Mouse (Mus musculus): ENCODE results near the gene Dock8. TPM values are rescaled to one million over a fixed set of nuclear protein-coding genes. Genes with fewer than 3 reads are reported as not detected.
"Not testable (repeated sequence)": the region's sequence is repeated elsewhere in the genome, so short reads cannot be mapped to it uniquely, and the experiment has no call there.

Gene Dock8
- total RNA-seq, 2 experiments from 2014 or later = 4.4 to 5.2 TPM

DNA sequence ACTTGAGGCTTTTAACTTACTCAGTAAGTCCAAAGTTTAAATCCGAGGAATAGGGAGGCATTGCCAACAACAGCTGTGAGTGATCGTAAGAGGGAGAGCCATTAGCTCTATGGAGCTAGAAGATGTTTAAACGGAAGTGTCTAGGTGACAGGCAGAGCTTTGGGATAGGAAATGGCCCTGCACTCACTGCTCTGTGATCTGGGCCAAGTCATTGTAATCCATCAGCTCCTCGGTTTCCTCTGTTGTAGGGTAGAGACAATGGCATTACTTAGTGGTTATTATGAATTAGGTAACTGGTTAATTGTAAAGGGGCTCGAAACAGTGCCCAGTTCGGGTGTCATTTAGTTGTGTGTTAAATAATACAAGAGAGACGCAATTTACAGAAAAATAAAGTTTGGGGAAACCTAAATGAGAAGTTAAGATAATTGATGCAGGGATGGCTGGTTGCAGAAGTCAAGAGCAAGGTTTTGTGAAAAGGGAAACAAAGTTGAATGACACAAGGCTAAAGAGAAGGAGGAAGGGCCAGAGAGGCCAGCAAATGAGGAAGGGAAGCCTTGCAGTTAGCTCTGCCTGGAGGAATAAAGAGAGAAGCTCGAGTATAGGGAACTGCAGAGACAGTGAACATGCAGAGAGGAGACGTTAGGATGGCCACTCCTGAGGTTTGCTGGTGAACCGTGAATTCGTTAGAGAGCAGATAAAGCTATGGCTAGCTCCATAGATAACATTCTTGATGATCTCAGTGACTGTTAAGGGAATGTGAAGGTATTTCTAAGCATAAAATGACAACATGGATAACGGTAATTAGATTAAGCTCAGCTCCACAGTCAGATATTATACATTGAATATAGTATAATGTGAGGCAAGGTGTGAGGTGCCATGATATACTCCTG, 2.3 kb upstream of the Dock8 start:
- DNase-seq (ENCODE audit: low spot score in 2 of 2) = no peak

DNA sequence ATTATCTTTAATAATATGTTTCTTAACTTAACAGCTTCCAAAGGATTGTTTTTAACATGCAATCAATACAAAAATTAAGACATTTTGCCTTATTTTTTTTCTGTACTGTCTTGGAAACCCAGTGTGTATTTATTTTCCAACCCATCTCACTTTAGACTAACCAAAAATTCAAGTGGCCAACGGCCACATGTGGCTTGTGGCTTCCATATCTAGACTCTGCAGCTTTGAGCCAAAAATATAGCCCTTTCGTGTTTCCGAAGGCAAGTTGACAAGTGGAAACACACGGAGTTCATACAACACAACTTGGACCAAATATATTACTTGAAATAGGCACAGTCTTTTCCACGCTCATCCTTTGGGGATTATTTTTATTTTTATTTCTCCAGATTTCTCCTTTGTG, 773 bp upstream of the Dock8 start:
- no peak for DNase-seq (ENCODE audit: low spot score in 2 of 2)

DNA sequence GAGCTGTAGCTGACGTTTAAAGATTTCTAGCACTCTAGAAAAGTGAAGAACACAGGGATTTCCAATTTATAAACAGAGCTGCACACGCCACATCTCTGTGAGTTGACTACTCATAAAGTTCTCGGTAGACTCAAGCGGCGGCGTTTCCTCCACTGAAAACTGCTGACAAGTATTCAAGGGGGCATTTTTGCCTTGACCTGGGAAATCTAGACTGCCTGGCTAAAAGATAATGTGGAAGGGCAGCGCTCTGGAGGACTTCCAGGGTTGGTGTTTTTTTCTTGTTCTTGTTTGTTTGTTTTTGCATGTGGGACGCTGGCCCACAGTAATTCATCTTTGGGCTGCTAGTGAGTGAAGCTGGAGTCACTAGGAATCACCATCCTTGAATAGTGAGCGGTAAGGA, 819 bp downstream of the Dock8 start:
- no peak for DNase-seq (ENCODE audit: low spot score in 2 of 2)

DNA sequence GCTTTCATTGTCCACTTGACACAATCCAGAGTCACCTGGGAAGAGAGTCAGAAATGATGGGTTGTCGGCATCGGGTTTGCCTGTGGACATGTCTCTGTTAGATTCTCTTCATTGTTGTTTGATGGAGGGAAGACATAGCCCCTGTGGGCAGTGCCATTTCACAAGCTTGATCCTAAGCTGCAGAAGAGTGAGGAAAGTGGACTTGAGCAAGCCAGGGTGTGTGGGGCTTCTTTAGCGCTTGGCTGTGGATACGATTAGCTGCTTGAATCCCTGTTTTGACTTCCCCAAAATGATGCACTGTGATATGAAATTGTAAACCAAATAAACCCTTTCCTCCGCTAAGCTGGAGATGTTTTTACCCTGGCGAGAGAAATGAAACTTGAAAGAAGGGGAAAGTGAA, 2.7 kb downstream of the Dock8 start:
- DNase-seq (ENCODE audit: low spot score in 2 of 2) = no peak

DNA sequence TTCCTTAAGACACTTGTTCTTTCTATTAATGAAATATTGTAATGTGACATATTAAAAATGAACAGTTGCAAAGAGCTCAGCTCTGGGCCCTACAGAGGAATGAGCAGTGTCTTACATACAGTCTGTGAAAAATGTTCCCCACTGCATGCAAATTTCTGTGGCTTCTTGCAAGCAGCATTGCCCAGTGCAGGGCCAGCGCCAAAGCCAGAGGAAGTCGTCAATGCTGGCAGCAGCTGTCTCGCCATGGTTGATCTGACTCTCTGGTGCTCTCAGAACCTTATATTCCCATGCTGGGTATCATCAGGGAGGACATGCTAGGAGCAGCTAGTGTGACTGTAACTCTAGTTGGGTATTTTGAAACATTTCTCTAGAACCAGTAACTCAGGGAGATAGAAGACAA, 3.5 kb downstream of the Dock8 start:
- no peak for DNase-seq (ENCODE audit: low spot score in 2 of 2)

DNA sequence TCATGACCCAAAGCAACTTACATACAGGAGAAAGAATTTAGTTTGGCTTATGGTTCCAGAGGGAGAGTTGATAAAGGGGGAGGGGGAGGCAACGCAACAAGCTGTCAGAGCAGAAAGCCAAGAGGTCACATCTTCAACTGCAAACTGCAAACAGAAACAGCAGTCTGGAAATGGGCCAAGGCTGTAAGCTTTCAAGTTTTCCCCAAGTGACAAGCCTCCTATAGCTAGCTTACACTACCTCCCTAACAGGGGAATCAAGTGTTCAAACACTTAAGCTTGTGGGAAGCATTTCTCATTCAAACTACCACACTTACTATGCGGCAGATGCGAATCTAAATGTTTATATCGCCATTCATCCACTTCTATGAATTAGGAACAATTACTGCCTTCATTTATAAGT, 4.5 kb downstream of the Dock8 start:
- DNase-seq (ENCODE audit: low spot score in 2 of 2) = no peak

- DNase-seq (ENCODE audit: low spot score in 2 of 2) = no peak
Observed at GRCm38 (mm10) chr19:25006686-25007085, 7.4 kb downstream of the Dock8 start.

DNA sequence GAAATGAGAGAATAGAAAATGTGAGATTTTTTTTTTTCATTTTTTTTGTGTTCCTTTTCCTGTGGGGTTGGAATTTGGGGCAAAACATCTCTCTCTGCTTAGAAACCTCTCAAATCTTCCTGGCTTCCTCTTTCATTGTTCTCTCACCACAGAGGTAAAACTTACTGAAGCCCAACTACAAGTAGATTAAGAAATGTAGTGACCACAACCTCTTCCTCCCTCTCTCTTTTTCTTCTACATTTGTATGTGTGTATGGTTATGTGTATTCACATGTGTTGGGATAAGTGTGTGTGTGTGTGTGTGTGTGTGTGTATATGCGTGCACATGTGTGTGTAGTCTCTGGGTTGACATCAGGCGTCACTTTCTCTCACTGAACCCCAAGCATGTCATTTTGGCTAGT, 9.2 kb downstream of the Dock8 start:
- no peak for DNase-seq (ENCODE audit: low spot score in 2 of 2)

- DNase-seq (ENCODE audit: low spot score in 2 of 2) = no peak
Observed at GRCm38 (mm10) chr19:25022766-25023165, 23.4 kb downstream of the Dock8 start.

GRCm38 (mm10) chr19:25031765-25032164, 32.4 kb downstream of the Dock8 start:
- DNase-seq (ENCODE audit: low spot score in 2 of 2) = no peak

GRCm38 (mm10) chr19:25033008-25033407, 33.7 kb downstream of the Dock8 start:
- DNase-seq (ENCODE audit: low spot score in 2 of 2) = not testable (repeated sequence)

DNA sequence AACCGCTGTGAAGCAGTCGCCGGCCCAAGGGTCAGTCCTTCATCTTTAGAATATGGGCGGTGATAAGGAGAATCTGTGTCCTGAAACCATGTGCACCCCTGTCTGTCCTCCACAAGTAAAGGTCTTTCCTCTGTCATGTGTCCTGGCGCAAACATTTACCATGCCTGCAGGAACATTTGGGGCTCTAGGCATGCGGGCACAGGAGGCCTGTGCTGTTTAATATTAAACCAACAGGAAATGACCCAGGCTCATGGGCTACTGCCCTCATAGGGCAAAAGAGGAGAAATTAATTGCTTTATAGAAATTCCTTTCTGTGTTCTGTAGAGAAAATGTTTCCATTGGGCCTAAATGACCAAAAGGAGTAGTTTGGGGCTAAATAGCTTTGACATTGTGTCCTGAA, 36.5 kb downstream of the Dock8 start:
- no peak for DNase-seq (ENCODE audit: low spot score in 2 of 2)

DNA sequence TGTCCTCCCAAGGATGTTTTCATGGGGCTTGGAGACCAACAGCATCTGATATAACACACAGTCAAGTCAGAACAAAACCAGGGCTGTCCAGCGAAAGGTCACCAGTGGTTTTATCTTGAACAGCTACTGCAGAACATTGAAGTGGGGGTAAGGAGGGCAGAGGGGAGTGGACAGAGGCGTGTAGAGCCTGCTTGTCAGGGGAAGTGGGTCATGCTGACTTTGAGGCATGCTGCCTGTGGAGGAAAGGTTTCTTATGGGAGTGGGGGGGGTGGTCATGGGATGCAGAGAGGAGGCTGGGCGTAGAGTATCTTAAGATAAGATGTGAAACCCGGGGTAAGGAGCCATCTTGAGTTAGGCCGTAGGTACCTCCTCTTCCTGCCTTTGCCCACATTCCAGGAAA, 37.5 kb downstream of the Dock8 start:
- DNase-seq (ENCODE audit: low spot score in 2 of 2) = no peak

DNA sequence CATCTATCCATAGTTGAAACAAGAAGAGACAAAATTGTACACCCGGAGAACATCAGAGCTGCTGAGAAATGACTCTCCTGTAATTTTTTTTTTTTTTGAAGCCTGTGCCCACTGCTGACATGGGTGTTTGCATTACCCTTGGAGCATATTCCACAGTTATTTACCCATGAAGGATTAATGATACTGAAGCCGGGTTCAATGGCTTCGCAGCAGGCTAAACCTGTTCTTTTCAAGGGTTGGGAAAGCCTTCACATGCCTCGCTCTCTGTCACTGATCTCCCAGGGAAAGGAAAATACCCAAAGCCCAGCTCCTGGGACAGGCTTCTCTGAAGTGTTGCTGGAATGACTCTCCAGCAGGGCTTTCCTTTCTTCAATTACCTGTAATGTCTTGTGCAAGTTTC, 37.9 kb downstream of the Dock8 start:
- no peak for DNase-seq (ENCODE audit: low spot score in 2 of 2)

GRCm38 (mm10) chr19:25038293-25038692, 39.0 kb downstream of the Dock8 start:
- no peak for DNase-seq (ENCODE audit: low spot score in 2 of 2)

- DNase-seq (ENCODE audit: low spot score in 2 of 2) = no peak
Observed at GRCm38 (mm10) chr19:25041209-25041608, 41.9 kb downstream of the Dock8 start.

GRCm38 (mm10) chr19:25042973-25043372, 43.6 kb downstream of the Dock8 start:
- no peak for DNase-seq (ENCODE audit: low spot score in 2 of 2)

GRCm38 (mm10) chr19:25044057-25044456, 44.7 kb downstream of the Dock8 start:
- no peak for DNase-seq (ENCODE audit: low spot score in 2 of 2)

- no peak for DNase-seq (ENCODE audit: low spot score in 2 of 2)
Observed at GRCm38 (mm10) chr19:25052355-25052754, 53.0 kb downstream of the Dock8 start.

GRCm38 (mm10) chr19:25053152-25053551, 53.8 kb downstream of the Dock8 start:
- DNase-seq (ENCODE audit: low spot score in 2 of 2) = no peak

DNA sequence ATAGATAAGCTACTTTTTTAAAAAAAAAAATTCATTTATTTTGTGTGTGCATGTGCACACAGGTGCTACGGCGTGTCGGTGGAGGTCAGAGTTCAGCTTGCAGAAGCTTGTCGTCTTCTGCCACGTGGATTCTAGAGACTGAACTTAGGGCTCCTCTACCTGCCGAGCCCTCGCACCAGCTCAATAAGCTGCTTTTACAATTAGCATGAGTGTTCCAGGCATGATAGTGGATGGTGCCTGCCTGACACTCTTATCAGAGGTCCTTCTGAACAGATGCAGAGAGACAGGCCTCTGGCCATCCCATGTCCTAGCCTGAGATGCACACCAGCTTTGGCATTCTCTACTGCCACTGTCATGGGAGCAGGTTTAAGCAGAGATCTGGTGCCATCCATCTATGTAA, 55.7 kb downstream of the Dock8 start:
- DNase-seq (ENCODE audit: low spot score in 2 of 2) = no peak

- DNase-seq (ENCODE audit: low spot score in 2 of 2) = no peak
Observed at GRCm38 (mm10) chr19:25055559-25055958, 56.2 kb downstream of the Dock8 start.

DNA sequence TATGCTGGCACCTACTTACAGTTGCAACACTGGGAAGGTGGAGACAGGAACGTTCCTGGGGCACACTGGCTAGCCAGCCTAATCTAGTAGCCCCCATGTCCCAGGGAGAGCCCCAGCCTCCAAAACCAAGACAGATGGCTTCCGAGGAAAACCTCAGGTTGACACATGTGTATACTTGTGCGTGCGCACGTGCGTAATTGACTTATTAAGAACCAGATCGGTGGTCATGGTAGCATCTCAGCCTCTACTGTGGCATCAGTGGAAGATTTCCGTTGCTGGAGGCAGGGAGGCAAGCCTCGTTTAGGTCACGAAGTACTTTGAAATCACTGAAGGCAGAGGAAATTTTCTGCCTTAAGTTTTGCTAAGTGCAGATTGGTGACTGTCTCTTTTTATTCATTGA, 56.9 kb downstream of the Dock8 start:
- no peak for DNase-seq (ENCODE audit: low spot score in 2 of 2)

All from gastrocnemius, postnatal 4 days (tissue).